Mouse (Mus musculus) ES-E14 (cell line): ENCODE results near the gene Grap.

ENCODE experiments used
- HCFC1 ChIP-seq: IDR thresholded peaks from 2 replicates; pipeline ENCODE4 v1.6.1; 2012; ENCODE audit warnings: low read length, inconsistent platforms, borderline replicate concordance; ENCODE audit not compliant: insufficient read depth
- ZNF384 ChIP-seq: IDR thresholded peaks from 2 replicates; pipeline ENCODE4 v1.6.1; 2012; ENCODE audit warnings: low read depth, low read length, inconsistent platforms

DNA sequence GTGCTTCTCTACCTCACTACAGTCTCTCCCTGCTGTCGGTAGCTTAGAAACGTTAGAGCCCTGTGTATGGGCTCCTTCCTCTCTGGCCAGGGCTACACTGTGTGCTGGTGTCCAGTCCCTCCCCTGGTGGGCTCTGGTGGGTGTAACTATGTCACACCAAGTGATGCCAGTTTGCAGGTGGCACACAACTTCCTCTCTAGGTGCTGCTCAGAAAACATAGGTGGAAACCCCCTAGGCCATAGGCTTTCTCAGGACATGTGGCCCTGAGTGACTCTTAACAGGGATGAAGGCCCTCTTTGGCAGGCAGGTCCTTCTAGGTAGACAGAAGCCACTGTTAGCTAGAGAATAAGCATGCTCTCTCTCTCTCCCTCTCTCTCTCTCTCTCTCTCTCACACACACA is 4.4 kb downstream of the Grap start:
- no peak for TF ChIP-seq ZNF384
- no peak for TF ChIP-seq HCFC1
